Mouse (Mus musculus) olfactory bulb, adult 2 months (tissue): ENCODE data around the gene Ghr. TPM values are rescaled to one million over a fixed set of nuclear protein-coding genes. Genes with fewer than 3 reads are reported as not detected.

ENCODE experiments used
- H3K27ac ChIP-seq: fragments of 200-500 bp; 2 replicates; pipeline ENCODE4 v1.5.1; 2012; ENCODE audit warnings: low read depth, low read length; ENCODE audit not compliant: insufficient read depth
- H3K4me1 ChIP-seq: fragments of 200-500 bp; 2 replicates; pipeline ENCODE4 v1.6.1; 2012; ENCODE audit warnings: low read length; ENCODE audit not compliant: control insufficient read depth, insufficient read depth
- H3K4me3 ChIP-seq: fragments of 200-500 bp; 2 replicates; pipeline ENCODE4 v1.5.1; 2012; ENCODE audit warnings: mild to moderate bottlenecking, low read depth, low read length, moderate library complexity; ENCODE audit not compliant: insufficient read depth
- CTCF ChIP-seq: fragments of 200-500 bp; IDR thresholded peaks from 2 replicates; pipeline ENCODE4 v1.5.1; 2012; ENCODE audit warnings: low read depth, mild to moderate bottlenecking, low read length, moderate library complexity; ENCODE audit not compliant: insufficient read depth
- POLR2A ChIP-seq: fragments of 200-500 bp; IDR thresholded peaks from 2 replicates; pipeline ENCODE4 v1.6.1; 2012; ENCODE audit warnings: mild to moderate bottlenecking, low read depth, low read length, moderate library complexity; ENCODE audit not compliant: insufficient read depth
- WGBS: fragments of 180-500 bp; shearing (Covaris S2); methylation state at CpG from one replicate; pipeline ENCODE4 v1.1.7; 2018; 5-methylcytosine and 5-hydroxymethylcytosine counted together
- polyA plus RNA-seq: library from polyadenylated mRNA; stranded (reverse); fragments of >200 nt; gene quantifications from 2 replicates; pipeline ENCODE4 v1.2.4, GENCODE M21; 2012; ENCODE audit warnings: low replicate concordance; ENCODE audit not compliant: missing spikeins, insufficient read depth, insufficient read length

Ghr gene
- polyA plus RNA-seq, 1 experiment = not detected

DNA sequence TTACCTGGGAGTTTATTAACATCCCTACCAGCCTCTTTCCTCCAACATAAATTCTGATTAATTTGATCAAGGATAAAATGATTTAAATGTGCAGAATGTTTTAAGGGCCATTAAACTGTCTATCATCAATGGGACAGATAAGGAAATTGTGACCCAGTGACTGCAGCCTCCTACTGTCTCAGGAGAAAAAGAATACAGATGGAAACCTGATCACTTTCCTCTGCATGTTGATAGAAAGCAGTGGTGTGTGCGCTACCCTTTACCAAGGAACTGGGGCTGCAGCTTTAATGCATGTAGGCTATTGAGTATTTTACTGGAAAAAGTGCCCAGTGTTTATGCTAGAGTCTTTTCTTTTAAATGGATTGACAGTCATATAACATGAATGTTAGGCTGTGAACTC lies 19.8 kb downstream of the Ghr start:
- TF ChIP-seq POLR2A (no peak), CTCF (no peak)
- no peak overlapping the region for H3K27ac ChIP-seq
- WGBS = 100% methylated on average over 1 of the region's 1 CpGs
- H3K4me3 ChIP-seq = no peak overlapping the region
- no peaks in the 10 kb centered on the region for H3K4me1 ChIP-seq

DNA sequence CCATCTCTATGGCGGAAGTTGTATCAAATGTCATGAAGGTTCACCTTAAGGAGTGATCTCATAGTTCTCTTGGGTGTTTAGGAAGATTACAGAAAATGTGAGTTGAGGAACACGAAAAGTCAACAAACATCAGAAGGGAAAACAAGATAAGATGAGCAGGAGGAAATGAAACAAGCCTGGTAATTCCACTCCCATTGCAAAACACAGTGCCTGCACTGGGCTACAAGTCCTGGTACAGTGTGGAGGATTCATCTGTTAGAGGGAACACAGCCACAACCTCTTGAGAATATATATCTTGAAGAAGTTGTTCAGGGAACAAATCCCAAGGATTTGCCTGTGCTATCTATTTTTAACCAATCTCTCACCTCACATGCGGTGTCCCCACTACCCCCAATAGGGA lies 24.8 kb downstream of the Ghr start:
- Histone ChIP-seq H3K4me1 (no peaks in the 10 kb centered on the region), H3K27ac (no peak overlapping the region), H3K4me3 (no peak overlapping the region)
- 96% methylated on average over 3 of the region's 3 CpGs for WGBS
- TF ChIP-seq POLR2A (no peak), CTCF (no peak)

DNA sequence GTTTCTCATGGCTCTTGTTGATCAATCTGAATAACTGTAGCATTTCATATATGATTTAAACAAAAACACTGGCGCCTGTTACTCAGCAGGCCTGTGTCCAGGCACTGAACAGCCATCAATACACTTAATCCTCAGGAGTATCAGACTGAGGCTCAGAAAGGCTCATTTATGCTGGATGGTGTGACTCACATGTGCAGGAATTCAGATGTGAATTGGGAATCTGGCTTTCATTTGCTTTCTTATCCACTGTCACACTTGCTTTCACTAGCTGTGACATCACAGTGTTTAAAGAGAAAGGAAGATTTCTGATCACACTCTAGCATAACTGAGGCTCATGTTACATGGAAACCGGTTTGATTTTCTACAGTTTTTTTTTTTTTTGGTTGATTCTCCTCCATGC lies 39.0 kb downstream of the Ghr start:
- Histone ChIP-seq H3K4me3 (no peak overlapping the region), H3K4me1 (no peaks in the 10 kb centered on the region), H3K27ac (no peak overlapping the region)
- TF ChIP-seq POLR2A (no peak), CTCF (no peak)
- WGBS = 82% methylated on average over 2 of the region's 2 CpGs

DNA sequence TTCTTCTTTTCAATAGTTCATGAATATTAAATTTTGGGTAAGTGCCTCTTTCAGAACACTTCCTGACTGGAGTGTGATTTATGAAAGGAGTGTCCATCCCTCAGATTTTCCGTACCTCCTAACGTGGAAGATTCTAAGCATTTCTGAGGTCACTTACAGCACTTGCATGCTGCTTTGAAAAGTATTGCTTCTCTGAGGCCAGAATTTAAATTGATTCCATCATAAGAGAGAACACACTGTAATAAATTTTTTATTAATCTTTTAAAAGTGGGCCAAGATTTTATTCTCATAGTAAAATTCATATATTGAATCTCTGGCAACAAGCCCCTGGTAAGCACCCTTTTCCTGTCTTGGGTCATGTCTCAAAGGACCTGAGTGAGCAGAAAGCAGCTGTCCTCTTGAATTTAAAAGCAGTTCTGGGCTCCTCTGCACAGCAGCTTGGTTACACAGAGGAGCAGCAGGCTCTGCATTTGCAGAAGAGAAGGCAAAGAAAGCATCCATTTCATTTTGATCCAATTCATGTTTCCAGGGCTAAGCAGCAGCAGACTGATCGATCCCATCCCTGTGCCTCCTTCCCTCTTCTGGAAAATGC lies 46.9 kb downstream of the Ghr start:
- TF ChIP-seq CTCF = no peak
- no peak for TF ChIP-seq POLR2A
- 82% methylated on average over 3 of the region's 3 CpGs for WGBS
- Histone ChIP-seq H3K4me3 (no peak overlapping the region), H3K4me1 (no peaks in the 10 kb centered on the region), H3K27ac (no peak overlapping the region)

DNA sequence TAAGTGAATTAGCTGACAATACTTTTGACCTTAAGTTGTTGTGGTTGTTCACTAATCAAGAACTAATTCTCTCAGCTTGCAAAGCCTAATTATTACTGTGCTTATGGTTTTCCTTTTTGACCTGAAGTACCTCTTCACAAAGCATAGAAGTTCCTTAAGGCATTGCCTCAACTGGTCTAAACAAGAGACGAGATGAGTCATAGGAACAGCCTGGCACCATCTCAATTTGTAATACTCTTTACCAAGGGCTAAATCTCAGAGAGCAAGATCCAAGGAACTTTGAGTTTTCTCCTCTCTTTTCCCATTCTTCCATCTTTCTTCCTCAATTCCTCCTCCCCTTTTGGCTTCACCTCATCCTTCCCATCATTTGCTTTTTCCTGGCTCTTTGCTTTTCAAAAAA lies 69.3 kb downstream of the Ghr start:
- TF ChIP-seq POLR2A (no peak), CTCF (no peak)
- 49% methylated on average over 1 of the region's 1 CpGs for WGBS
- H3K4me1 ChIP-seq = no peaks in the 10 kb centered on the region; the same call in 1 of the 2 replicates

DNA sequence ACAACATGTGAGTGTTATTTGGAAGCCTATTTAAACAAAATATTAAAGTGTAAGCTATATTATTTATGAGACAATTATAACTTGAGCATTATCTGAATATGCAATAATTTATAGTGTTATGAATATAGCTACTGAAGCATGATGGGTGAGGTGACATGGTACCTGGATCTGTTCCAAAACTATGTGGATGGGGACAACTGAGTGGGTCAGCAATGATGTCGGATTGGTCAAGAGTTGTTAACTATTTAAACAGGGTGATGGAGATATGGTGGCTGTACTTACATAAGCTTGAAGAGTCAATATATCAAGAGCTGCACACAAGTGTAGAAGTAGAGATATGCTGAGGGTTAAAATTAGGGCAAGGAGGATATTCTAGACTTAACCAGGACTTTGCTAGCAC lies 70.9 kb downstream of the Ghr start:
- peaks cover 3% of the 10 kb centered on the region for H3K4me1 ChIP-seq
- no peak overlapping the region for H3K27ac ChIP-seq
- no peak for TF ChIP-seq CTCF
- TF ChIP-seq POLR2A = no peak
- H3K4me3 ChIP-seq = no peak overlapping the region
- WGBS = 95% methylated on average over 1 of the region's 1 CpGs

More for the DNA sequence above, 69.3 kb downstream of the Ghr start:
- H3K27ac ChIP-seq = no peak overlapping the region
- no peak overlapping the region for H3K4me3 ChIP-seq

DNA sequence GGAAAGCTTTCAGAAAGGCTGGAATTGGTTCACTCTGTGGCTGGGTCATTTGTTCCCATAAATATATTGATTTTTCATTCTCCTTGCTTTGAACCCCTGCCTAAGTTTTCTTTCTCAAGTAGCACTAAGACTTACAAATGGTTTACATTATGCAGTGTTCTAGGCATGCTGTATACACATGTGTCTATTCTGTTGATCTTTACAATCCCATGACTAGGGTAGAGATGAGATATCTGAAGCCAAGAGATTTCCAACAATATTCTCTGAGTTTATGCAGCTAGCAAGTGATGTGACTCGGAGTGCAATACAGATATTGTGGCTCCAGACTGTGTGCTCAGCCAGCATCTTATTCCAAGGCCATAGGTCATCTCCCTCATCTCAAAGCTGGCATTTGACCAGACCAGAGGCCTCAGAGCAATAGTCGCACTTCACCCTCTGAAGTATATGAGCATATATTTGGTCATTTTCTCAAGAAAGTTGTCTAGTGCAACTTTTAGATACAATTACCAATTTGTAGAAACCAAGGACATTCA lies 71.6 kb downstream of the Ghr start:
- 97% methylated on average over 2 of the region's 2 CpGs for WGBS
- Histone ChIP-seq H3K27ac (no peak overlapping the region), H3K4me3 (no peak overlapping the region), H3K4me1 (peaks cover 3% of the 10 kb centered on the region)
- TF ChIP-seq CTCF = no peak
- TF ChIP-seq POLR2A = no peak

DNA sequence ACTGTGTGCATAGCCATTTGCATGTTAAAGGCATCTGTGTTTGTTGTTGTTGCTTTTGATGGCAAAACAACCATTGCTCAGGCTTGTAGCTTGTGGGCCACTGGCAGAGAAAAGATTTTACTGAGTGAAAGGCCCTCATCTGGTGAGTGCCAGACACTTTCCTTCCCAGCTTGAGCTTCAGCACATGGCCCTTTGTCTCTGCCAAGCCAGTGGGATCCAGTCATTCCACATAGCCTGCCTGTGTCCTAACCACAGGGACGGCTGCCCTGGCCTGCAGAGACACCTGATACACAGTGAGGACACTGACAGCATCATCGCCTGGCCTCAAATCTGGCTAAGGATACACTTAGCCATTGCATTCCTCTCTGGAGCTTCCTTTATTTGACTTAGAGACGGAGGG lies 74.2 kb downstream of the Ghr start:
- H3K4me1 ChIP-seq = peaks cover 3% of the 10 kb centered on the region
- H3K4me3 ChIP-seq = no peak overlapping the region
- TF ChIP-seq POLR2A (no peak), CTCF (no peak)
- H3K27ac ChIP-seq = no peak overlapping the region
- WGBS = 79% methylated on average over 3 of the region's 3 CpGs

DNA sequence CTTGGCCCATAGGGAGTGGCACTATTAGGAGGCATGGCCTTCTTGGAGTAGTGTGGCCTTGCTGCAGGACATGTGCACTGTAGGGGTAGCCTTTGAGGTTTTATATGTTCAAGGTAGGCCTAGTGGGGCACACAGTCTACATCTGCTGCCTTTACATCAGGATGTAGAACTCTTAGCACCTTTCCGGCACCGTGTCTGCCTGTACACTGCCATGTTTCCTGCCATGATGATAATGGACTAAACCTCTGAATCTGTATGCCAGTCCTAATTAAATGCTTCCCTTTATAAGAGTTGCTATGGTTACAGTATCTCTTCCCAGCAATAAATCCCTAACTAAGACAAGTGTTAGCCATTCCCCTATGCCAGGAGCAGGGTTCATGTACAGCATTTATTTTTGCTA lies 76.0 kb downstream of the Ghr start:
- Histone ChIP-seq H3K4me3 (no peak overlapping the region), H3K27ac (no peak overlapping the region), H3K4me1 (peaks cover 3% of the 10 kb centered on the region)
- no peak for TF ChIP-seq POLR2A
- no peak for TF ChIP-seq CTCF
- 74% methylated on average over 2 of the region's 2 CpGs for WGBS
